Mouse (Mus musculus) neural tube, embryonic 14.5 days (tissue): ENCODE data around the gene Dda1. TPM values are rescaled to one million over a fixed set of nuclear protein-coding genes. Genes with fewer than 3 reads are reported as not detected.
"Not testable (repeated sequence)": the region's sequence is repeated elsewhere in the genome, so short reads cannot be mapped to it uniquely, and the experiment has no call there.

ENCODE experiments used
- ATAC-seq: fragments of 200-750 bp; cut with Nextera tagmentation; 2 replicates; pipeline ENCODE4 v1.8.0; 2017; ENCODE audit warnings: low read depth, mild to moderate bottlenecking, moderate TSS enrichment, moderate library complexity
- H3K27ac ChIP-seq: fragments of 300-500 bp; sonication (generic); 2 replicates; pipeline ENCODE4 v1.5.1; 2014; ENCODE audit warnings: low read depth, mild to moderate bottlenecking, control low read depth, low read length, moderate library complexity, mixed read lengths
- H3K27me3 ChIP-seq: fragments of 300-500 bp; sonication (generic); 2 replicates; pipeline ENCODE4 v1.6.1; 2014; ENCODE audit warnings: low read length; ENCODE audit not compliant: control insufficient read depth, insufficient read depth
- H3K36me3 ChIP-seq: fragments of 300-500 bp; sonication (generic); 2 replicates; pipeline ENCODE4 v1.6.1; 2014; ENCODE audit warnings: low read length, mixed read lengths; ENCODE audit not compliant: control insufficient read depth, insufficient read depth
- H3K4me1 ChIP-seq: fragments of 300-500 bp; sonication (generic); 2 replicates; pipeline ENCODE4 v1.6.1; 2014; ENCODE audit warnings: low read length; ENCODE audit not compliant: control insufficient read depth, insufficient read depth
- H3K4me2 ChIP-seq: fragments of 300-500 bp; sonication (generic); 2 replicates; pipeline ENCODE4 v1.6.1; 2014; ENCODE audit warnings: mild to moderate bottlenecking, low read depth, low read length, control low read depth
- H3K4me3 ChIP-seq: fragments of 300-500 bp; sonication (generic); 2 replicates; pipeline ENCODE4 v1.5.1; 2014; ENCODE audit warnings: low read depth, low read length, control low read depth, mixed read lengths
- H3K9ac ChIP-seq: fragments of 300-500 bp; sonication (generic); replicated peaks from 2 replicates; pipeline ENCODE4 v1.6.1; 2014; ENCODE audit warnings: low read depth, mild to moderate bottlenecking, control low read depth, low read length, mixed read lengths
- H3K9me3 ChIP-seq: fragments of 300-500 bp; sonication (generic); 2 replicates; pipeline ENCODE4 v1.6.1; 2016; ENCODE audit warnings: low read length; ENCODE audit not compliant: control insufficient read depth
- WGBS: fragments of 180-500 bp; shearing (Covaris S2); extraction: QIAGEN DNeasy Blood & Tissue Kit; methylation state at CpG from one replicate; pipeline ENCODE4 v1.1.7; 2014; 5-methylcytosine and 5-hydroxymethylcytosine counted together
- polyA plus RNA-seq: library from polyadenylated mRNA; unstranded; fragments of >200 nt; fragmentation: Nextera tagmentation; extraction: Ambion mirVana; gene quantifications from 2 replicates; pipeline ENCODE4 v1.2.1, GENCODE M21; 2014

Dda1 gene
- 236 and 251 TPM in 2 replicates for polyA plus RNA-seq

DNA sequence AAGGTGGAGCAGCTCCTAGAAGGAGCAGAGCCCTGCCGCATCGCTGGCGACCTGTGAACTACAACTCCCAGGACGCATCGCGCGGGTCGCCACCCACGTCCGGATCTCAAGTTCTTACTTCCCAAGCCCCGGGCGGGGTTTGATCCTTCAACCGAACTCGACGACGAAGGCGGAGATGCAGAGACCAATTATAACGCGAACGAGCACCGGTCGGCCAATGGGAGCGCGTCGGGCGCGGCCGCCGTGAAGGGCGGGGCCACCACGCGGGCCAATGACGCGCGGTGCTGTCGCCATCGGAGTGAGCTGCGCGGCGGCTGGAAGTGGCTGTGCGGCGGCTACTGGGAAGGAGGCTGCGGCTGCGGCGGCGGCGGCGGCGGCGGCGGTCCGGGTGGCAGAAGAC is at the start of gene Dda1:
TSS of gene Dda1 (plus strand) at position 284 of the 400 bp plus-strand sequence.
- Histone ChIP-seq H3K27ac (peak within 1 kb of the TSS; percentile 84), H3K27me3 (no peaks in the 10 kb centered on the region), H3K4me2 (peak within 1 kb of the TSS; percentile 86), H3K9ac (peak within 1 kb of the TSS; percentile 80), H3K4me1 (peaks cover 21% of the 10 kb centered on the region), H3K36me3 (peaks cover 23% of the 10 kb centered on the region), H3K4me3 (peak within 1 kb of the TSS; percentile 65), H3K9me3 (no peaks in the 10 kb centered on the region)
- 2% methylated on average over 40 of the region's 52 CpGs for WGBS
- ATAC-seq: peak; percentile 91

DNA sequence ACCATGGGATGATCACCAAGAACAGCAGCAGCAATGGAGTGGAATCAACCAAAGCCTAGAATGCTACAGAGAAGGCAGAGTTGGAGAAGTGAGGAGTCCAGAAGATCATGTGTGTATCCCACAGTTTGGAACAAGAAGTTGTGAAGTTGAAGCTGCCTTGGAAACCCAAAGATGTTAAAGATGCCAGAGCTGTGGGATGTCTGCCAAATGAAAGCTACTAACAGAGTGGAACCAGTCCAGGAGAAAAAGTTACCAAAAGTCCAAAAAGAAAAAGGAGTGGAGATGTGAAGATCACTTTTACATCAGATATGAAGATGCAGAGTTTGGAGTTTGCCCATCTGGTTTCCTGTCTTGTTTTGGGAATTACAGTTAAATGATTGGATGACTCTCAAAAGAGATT is 46.9 kb upstream of the Dda1 start:
- no peaks in the 10 kb centered on the region for H3K9me3 ChIP-seq
- ATAC-seq: no peak
- no peak overlapping the region for H3K27ac ChIP-seq
- no peaks in the 10 kb centered on the region for H3K27me3 ChIP-seq
- H3K4me2 ChIP-seq: no peak overlapping the region
- no peak overlapping the region for H3K4me3 ChIP-seq
- no peaks in the 10 kb centered on the region for H3K4me1 ChIP-seq
- no peak overlapping the region for H3K9ac ChIP-seq
- H3K36me3 ChIP-seq: no peaks in the 10 kb centered on the region

DNA sequence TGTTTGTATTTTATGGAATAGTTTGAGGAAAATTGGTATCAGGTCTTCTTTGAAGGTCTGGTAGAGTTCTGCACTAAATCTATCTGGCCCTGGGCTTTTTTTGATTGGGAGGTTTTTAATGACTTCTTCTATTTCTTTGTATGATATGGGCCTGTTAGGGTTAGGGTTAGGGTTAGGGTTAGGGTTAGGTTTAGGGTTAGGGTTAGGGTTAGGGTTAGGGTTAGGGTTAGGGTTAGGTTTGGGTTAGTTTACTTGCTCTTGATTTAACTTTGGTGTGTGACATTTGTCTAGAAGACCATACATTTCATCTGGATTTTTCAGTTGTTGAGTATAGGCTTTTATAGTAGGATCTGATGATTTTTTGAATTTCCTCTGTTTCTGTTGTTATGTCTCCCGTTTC is 36.1 kb upstream of the Dda1 start:
- H3K4me1 ChIP-seq, H3K36me3 ChIP-seq, H3K9me3 ChIP-seq, H3K27ac ChIP-seq, ATAC-seq, H3K4me3 ChIP-seq, H3K27me3 ChIP-seq, H3K9ac ChIP-seq, H3K4me2 ChIP-seq: not testable (repeated sequence)
- WGBS: 81% methylated on average over 1 of the region's 1 CpGs

DNA sequence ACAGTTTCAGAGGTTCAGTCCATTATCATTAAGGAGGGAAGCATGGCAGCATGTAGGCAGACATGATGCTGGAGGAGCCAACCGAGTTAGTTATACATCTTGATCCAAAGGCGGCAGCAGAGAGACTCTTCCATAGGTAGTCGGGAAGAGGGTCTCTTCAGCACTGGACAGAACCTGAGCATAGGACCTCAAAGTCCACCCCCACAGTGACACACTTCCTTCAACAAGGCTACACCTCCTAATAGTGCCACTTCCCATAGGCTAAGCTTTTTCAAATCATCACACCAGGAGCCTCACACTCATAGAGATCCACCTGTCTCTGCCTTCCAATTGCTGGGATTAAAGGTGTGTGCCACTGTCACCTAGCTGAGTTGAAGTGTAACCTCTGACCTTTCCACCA is 32.0 kb upstream of the Dda1 start:
- Histone ChIP-seq H3K9ac (no peak overlapping the region), H3K36me3 (no peaks in the 10 kb centered on the region), H3K4me3 (no peak overlapping the region), H3K9me3 (no peaks in the 10 kb centered on the region), H3K4me2 (no peak overlapping the region), H3K27ac (no peak overlapping the region), H3K27me3 (no peaks in the 10 kb centered on the region), H3K4me1 (no peaks in the 10 kb centered on the region)
- 43% methylated on average over 3 of the region's 3 CpGs for WGBS
- no peak for ATAC-seq

DNA sequence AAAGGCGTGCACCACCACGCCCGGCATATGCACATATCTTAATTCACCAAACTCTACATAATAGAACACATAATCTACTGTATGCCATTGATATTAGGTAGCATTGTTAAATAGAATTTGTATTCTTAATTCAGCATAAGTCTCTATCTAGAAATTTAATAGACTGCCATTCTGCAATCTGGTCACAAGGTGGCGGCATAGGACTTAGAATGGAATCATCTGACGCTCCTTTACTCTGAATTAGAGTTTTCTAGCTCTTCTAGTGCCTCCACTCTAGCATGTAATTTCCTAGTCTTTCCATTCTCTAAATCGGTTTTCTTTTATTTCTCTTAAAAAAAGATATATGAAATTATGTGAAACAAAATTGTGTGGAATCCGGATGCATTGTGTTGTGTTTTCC is 27.6 kb upstream of the Dda1 start:
- H3K27ac ChIP-seq: no peak overlapping the region
- no peak overlapping the region for H3K4me2 ChIP-seq
- no peaks in the 10 kb centered on the region for H3K36me3 ChIP-seq
- H3K4me3 ChIP-seq: no peak overlapping the region
- ATAC-seq: peak; percentile 56; the same call in 1 of the 2 replicates
- H3K9me3 ChIP-seq: no peaks in the 10 kb centered on the region
- H3K4me1 ChIP-seq: no peaks in the 10 kb centered on the region
- WGBS: under 1% methylated on average over 7 of the region's 7 CpGs
- H3K9ac ChIP-seq: no peak overlapping the region
- no peaks in the 10 kb centered on the region for H3K27me3 ChIP-seq

DNA sequence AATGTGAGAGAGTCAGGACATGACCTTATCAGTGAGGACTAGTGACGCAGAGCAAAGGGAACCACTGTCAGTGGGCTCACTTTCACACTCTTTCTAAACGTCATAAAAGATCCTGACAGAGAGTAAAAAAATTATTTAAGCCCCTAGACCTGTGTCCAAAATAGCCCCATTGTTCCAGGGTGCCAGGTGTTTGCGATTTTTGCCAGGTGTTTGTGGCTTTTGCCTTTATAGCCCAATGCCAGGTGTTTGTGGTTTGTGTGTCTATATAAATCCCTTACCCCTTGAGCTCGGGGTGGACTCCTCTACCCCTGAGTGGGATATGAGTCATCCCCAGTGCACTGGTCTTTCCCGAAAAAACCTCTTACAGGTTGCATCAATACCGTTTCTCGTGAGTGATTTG is 23.9 kb upstream of the Dda1 start:
- Histone ChIP-seq H3K9me3 (no peaks in the 10 kb centered on the region), H3K4me2 (no peak overlapping the region), H3K4me3 (no peak overlapping the region), H3K4me1 (no peaks in the 10 kb centered on the region), H3K9ac (no peak overlapping the region), H3K27ac (no peak overlapping the region), H3K36me3 (no peaks in the 10 kb centered on the region), H3K27me3 (no peaks in the 10 kb centered on the region)
- no peak for ATAC-seq
- 90% methylated on average over 7 of the region's 7 CpGs for WGBS

DNA sequence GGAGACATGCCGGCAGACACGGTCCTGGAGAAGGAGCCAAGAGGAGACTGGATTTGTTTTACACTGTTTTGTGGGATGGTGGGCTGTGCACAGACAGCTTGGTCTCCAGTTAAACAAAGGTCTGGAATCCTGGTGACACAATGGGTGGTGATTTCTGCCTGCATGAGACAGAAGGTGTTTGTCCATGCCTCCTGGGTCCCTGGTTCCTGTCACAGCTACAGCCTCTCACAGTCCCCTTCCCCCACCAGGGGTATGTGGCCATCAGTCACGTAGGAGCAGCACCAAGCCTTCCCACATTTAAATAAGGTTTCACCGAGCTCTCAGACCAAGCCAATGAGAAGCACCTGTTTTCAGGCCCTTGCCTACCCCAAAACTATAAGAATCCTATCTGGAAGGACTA is 17.7 kb upstream of the Dda1 start:
- Histone ChIP-seq H3K9ac (no peak overlapping the region), H3K4me3 (no peak overlapping the region), H3K4me2 (no peak overlapping the region), H3K36me3 (no peaks in the 10 kb centered on the region), H3K9me3 (no peaks in the 10 kb centered on the region), H3K27ac (no peak overlapping the region), H3K4me1 (no peaks in the 10 kb centered on the region), H3K27me3 (no peaks in the 10 kb centered on the region)
- WGBS: 69% methylated on average over 4 of the region's 4 CpGs
- ATAC-seq: no peak

DNA sequence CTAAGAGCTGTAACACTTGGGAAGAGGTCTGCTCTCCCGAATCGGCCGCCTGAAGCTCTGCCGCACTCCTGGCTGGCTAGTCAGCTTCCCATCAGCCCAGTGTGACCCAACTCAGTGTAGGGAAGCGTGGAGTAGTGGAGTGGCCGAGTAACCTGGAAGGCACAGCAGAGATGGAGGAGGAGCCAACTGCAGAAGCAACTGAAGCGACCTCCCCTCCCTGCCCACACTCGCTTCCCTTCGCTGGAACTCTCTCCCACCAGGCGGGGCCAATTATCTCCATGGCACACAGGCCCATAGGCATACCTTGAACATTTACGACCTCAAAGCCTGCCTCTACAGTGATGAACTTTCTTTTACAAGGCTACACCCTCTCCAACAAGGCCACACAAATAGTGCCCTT is 17.2 kb upstream of the Dda1 start:
- 40% methylated on average over 11 of the region's 11 CpGs for WGBS
- Histone ChIP-seq H3K4me3 (no peak overlapping the region), H3K27ac (no peak overlapping the region), H3K27me3 (no peaks in the 10 kb centered on the region), H3K4me2 (no peak overlapping the region), H3K9ac (no peak overlapping the region), H3K36me3 (no peaks in the 10 kb centered on the region), H3K4me1 (no peaks in the 10 kb centered on the region), H3K9me3 (no peaks in the 10 kb centered on the region)
- no peak for ATAC-seq

DNA sequence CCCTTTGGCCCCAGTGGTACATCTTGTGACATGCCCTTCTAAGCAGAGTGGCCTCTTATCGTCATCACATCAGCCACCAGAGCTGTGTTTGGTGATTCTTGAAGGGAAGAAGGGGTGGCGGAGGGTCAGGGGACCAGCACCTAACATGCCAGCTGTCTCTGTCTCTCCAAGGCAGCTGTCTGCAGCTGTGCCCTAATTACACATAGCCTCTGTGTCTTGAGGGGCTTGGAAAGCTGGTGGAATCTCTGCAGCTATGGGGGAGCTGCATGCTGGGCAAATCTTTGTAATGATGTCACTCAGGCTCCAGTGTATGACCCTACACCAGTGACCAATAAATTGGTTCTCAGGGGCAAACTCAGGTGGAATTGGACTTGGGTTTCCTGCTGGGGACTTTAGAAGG is 16.3 kb upstream of the Dda1 start:
- Histone ChIP-seq H3K4me1 (no peaks in the 10 kb centered on the region), H3K27me3 (no peaks in the 10 kb centered on the region), H3K9me3 (no peaks in the 10 kb centered on the region), H3K27ac (no peak overlapping the region), H3K4me3 (no peak overlapping the region), H3K9ac (no peak overlapping the region), H3K36me3 (peaks cover 4% of the 10 kb centered on the region; the same call in 1 of the 2 replicates), H3K4me2 (no peak overlapping the region)
- ATAC-seq: no peak
- WGBS: 86% methylated on average over 2 of the region's 2 CpGs

DNA sequence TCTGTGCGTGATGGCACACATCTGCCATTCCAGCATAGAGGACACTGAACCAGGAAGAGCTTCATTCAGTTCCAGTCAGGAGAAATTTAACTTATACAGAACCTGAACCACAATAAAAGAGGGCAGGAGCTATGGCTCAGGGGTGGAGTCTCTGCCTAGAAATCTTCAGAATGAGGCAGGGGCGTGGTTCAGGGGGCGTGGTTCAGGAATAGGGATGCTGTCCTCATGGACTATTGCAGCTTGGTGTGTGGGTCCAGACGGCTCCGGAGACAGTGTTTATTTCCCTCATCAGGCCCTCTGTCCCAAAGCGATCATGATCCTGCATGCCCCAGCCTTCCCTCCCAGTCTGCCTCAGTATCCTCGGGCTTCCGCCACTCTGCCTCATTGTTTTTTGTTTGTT is 14.3 kb upstream of the Dda1 start:
- Histone ChIP-seq H3K9ac (no peak overlapping the region), H3K27ac (no peak overlapping the region), H3K27me3 (no peaks in the 10 kb centered on the region), H3K4me3 (no peak overlapping the region), H3K36me3 (peaks cover 16% of the 10 kb centered on the region; the same call in 1 of the 2 replicates), H3K4me2 (no peak overlapping the region), H3K9me3 (no peaks in the 10 kb centered on the region), H3K4me1 (peaks cover 4% of the 10 kb centered on the region; the same call in 1 of the 2 replicates)
- WGBS: 79% methylated on average over 8 of the region's 8 CpGs
- ATAC-seq: no peak
